ENCODE assay signal across 24 mouse cellular contexts in the genomic region with DNA sequence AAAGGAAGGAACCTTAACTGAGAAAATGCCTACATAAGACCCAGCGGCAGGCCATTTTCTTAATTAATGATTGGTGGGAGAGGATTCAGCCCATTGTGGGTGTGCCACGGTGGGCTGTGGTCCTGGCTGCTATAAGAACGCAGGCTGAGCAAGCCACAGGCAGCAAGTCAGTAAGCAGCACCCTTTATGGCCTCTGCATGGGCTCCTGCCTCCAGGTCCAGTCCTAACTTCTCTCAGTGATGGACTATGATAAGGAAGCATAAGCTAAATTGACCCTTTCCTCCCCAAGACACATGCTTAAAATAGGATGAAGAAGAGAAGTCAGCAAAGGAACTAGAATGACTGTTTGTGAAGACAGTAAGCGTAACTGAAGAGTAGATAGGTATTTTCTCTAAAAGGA. TPM values are rescaled to one million over a fixed set of nuclear protein-coding genes. Genes with fewer than 3 reads are reported as not detected.
DNase-seq lines count a peak whose midpoint lies in the region; ATAC-seq and TF ChIP-seq lines count a peak whose summit lies in the region.
"Had no signal": no experiment of that assay in that cellular context is flagged by ENCODE, and none has a peak within 500 bp of the region (broad histone marks: within the 10 kb centered on the region; RNA-seq: fewer than 3 reads in every experiment).

No protein-coding gene starts in this region.

- no peak for TF ChIP-seq CTCF in layer of hippocampus, adult 2 months (conservative IDR thresholded peaks at IDR 0.05)

- H3K9ac ChIP-seq in intestine, embryonic 15.5 days: no peak overlapping the region
- H3K9ac ChIP-seq: embryonic facial prominence, embryonic 12.5 days; forebrain, embryonic 13.5 days; forebrain, embryonic 15.5 days had no signal

- H3K4me1 ChIP-seq in heart, embryonic 10.5 days: peaks cover 5% of the 10 kb centered on the region; the same call in 1 of the 2 replicates
- H3K4me1 ChIP-seq in intestine, embryonic 15.5 days (replicated peaks): 0 out of 2 replicates have a peak, but pooled peaks cover 3% of the 10 kb centered on the region
- H3K4me1 ChIP-seq: embryonic facial prominence, embryonic 10.5 days; embryonic facial prominence, embryonic 12.5 days; forebrain, embryonic 13.5 days; forebrain, embryonic 15.5 days had no signal

- H3K27ac ChIP-seq in heart, embryonic 10.5 days: no peak overlapping the region
- H3K27ac ChIP-seq in layer of hippocampus, adult 2 months: peak overlapping the region; percentile 1; the same call in 1 of the 2 replicates
- H3K27ac ChIP-seq in intestine, embryonic 15.5 days: 0 out of 2 replicates have a peak overlapping the region, but pooled peaks have one; percentile 15
- H3K27ac ChIP-seq: embryonic facial prominence, embryonic 10.5 days; embryonic facial prominence, embryonic 12.5 days; forebrain, embryonic 13.5 days; forebrain, embryonic 15.5 days had no signal

- 90% methylated on average over 4 of the region's 4 CpGs for WGBS in heart, embryonic 10.5 days
- WGBS in intestine, embryonic 15.5 days: 87% methylated on average over 4 of the region's 4 CpGs

- H3K4me2 ChIP-seq in intestine, embryonic 15.5 days (replicated peaks): no peak overlapping the region
- H3K4me2 ChIP-seq: embryonic facial prominence, embryonic 12.5 days; forebrain, embryonic 13.5 days; forebrain, embryonic 15.5 days had no signal

- H3K4me3 ChIP-seq in heart, embryonic 10.5 days: no peak overlapping the region
- no peak overlapping the region for H3K4me3 ChIP-seq in layer of hippocampus, adult 2 months
- no peak overlapping the region for H3K4me3 ChIP-seq in intestine, embryonic 15.5 days (replicated peaks)
- H3K4me3 ChIP-seq: embryonic facial prominence, embryonic 10.5 days; embryonic facial prominence, embryonic 12.5 days; forebrain, embryonic 13.5 days; forebrain, embryonic 15.5 days had no signal

- peak; percentile 33 for DNase-seq in heart, adult 11 months
- DNase-seq in heart, embryonic 10.5 days (ENCODE audit: low spot score): no peak
- DNase-seq in layer of hippocampus, adult 2 months (ENCODE audit: low spot score in 2 of 2): no peak
- no peak for DNase-seq in layer of hippocampus, postnatal 14 days (ENCODE audit: low spot score in 2 of 2)
- no peak for DNase-seq in right cerebral cortex, adult 2 months (ENCODE audit: low spot score in 2 of 2)
- DNase-seq: adrenal gland, adult 8-10 months; adrenal gland, postnatal 14 days; adrenal gland, postnatal 36 days; B cell, adult 2 months; cerebellum, adult 11-12 months; cerebellum, adult 2 months; cerebellum, adult 9-10 months; cerebellum, postnatal 10 days; cerebellum, postnatal 25 days had no signal

- ATAC-seq in intestine, embryonic 15.5 days: peak; percentile 62; the same call in 1 of the 2 replicates
- ATAC-seq: activated CD4-positive, CD25-positive, alpha-beta regulatory T cell, adult 4 months; CD4-positive, CD25-positive, alpha-beta regulatory T cell, adult 4 months; forebrain, embryonic 13.5 days; forebrain, embryonic 15.5 days; Patski had no signal

- peaks cover 73% of the 10 kb centered on the region for H3K36me3 ChIP-seq in heart, embryonic 10.5 days
- H3K36me3 ChIP-seq in intestine, embryonic 15.5 days: peaks cover 6% of the 10 kb centered on the region; the same call in 1 of the 2 replicates

- no peaks in the 10 kb centered on the region for H3K27me3 ChIP-seq in heart, embryonic 10.5 days (ENCODE audit: insufficient read depth, poor library complexity, severe bottlenecking)
- no peaks in the 10 kb centered on the region for H3K27me3 ChIP-seq in intestine, embryonic 15.5 days (replicated peaks)
- H3K27me3 ChIP-seq: CH12.LX; embryonic facial prominence, embryonic 12.5 days; forebrain, embryonic 13.5 days; forebrain, embryonic 15.5 days; Patski had no signal

- no peaks in the 10 kb centered on the region for H3K9me3 ChIP-seq in heart, embryonic 10.5 days
- H3K9me3 ChIP-seq in intestine, embryonic 15.5 days: no peaks in the 10 kb centered on the region
- H3K9me3 ChIP-seq: embryonic facial prominence, embryonic 10.5 days; embryonic facial prominence, embryonic 12.5 days; forebrain, embryonic 13.5 days; forebrain, embryonic 15.5 days; G1E had no signal

RNA-seq across cellular contexts. Expression of gene Naa35, which starts 30.1 kb away (rescaled TPM):
- polyA plus RNA-seq in heart, embryonic 10.5 days (2016; fragmentation: Nextera tagmentation; extraction: Ambion mirVana): 78.9 and 92.6 TPM in 2 replicates
- 10 to 100 TPM; 88.5 to 98.8 TPM for total RNA-seq in layer of hippocampus, adult 2 months (2021)
- total RNA-seq in layer of hippocampus, postnatal 14 days (2021): 10 to 100 TPM; 85.8 to 92.9 TPM
- 67.4 and 70.6 TPM in 2 replicates for polyA plus RNA-seq in intestine, embryonic 15.5 days (2015; fragmentation: Nextera tagmentation; extraction: Ambion mirVana)

RNA-seq across cellular contexts. Expression of gene Agtpbp1, which starts 30.1 kb away (rescaled TPM):
- 8.8 and 14.4 TPM in 2 replicates for polyA plus RNA-seq in heart, embryonic 10.5 days (2016; fragmentation: Nextera tagmentation; extraction: Ambion mirVana)
- total RNA-seq in layer of hippocampus, adult 2 months (2021): 100 to 1,000 TPM; 374 to 406 TPM
- 100 to 1,000 TPM; 347 to 349 TPM for total RNA-seq in layer of hippocampus, postnatal 14 days (2021)
- 15.7 and 15.8 TPM in 2 replicates for polyA plus RNA-seq in intestine, embryonic 15.5 days (2015; fragmentation: Nextera tagmentation; extraction: Ambion mirVana)
